Mouse (Mus musculus) spleen, adult 2 months (tissue): Measurements from ENCODE around the gene Gsk3a.

Experiments used
- CTCF ChIP-seq: fragments of 200-500 bp; IDR thresholded peaks from 2 replicates; pipeline ENCODE4 v1.5.1; 2011; ENCODE audit warnings: mild to moderate bottlenecking, inconsistent platforms; ENCODE audit not compliant: insufficient read depth, insufficient read length, insufficient replicate concordance; ENCODE audit errors: extremely low read depth
- POLR2A ChIP-seq: fragments of 200-500 bp; IDR thresholded peaks from 2 replicates; pipeline ENCODE4 v1.6.1; 2011; ENCODE audit warnings: low read depth, low read length, inconsistent platforms

GRCm38 (mm10) chr7:25281166-25281733 lies 43.6 kb upstream of the Gsk3a start:
- TF ChIP-seq CTCF, result no peak
- no peak for TF ChIP-seq POLR2A
